Mouse (Mus musculus) thymus, adult 2 months (tissue): Measurements from ENCODE around the gene Apon. TPM values are rescaled to one million over a fixed set of nuclear protein-coding genes. Genes with fewer than 3 reads are reported as not detected.
"Not testable (repeated sequence)": the region's sequence is repeated elsewhere in the genome, so short reads cannot be mapped to it uniquely, and the experiment has no call there.

Experiments
- DNase-seq: peaks from one replicate; pipeline ENCODE4 v3.0.0; 2021
- H3K27ac ChIP-seq: fragments of 200-500 bp; 2 replicates; pipeline ENCODE4 v1.5.1; 2012; ENCODE audit warnings: low read length, control low read depth; ENCODE audit not compliant: control insufficient read depth, insufficient read depth
- H3K27me3 ChIP-seq: fragments of 200-500 bp; 2 replicates; pipeline ENCODE4 v1.6.1; 2012; ENCODE audit warnings: mild to moderate bottlenecking, low read length, moderate library complexity, mixed read lengths; ENCODE audit not compliant: control insufficient read depth, insufficient read depth
- H3K36me3 ChIP-seq: fragments of 200-500 bp; 2 replicates; pipeline ENCODE4 v1.6.1; 2012; ENCODE audit warnings: mild to moderate bottlenecking, low read length, moderate library complexity; ENCODE audit not compliant: control insufficient read depth, insufficient read depth
- H3K4me1 ChIP-seq: fragments of 200-500 bp; replicated peaks from 2 replicates; pipeline ENCODE4 v1.6.1; 2012; ENCODE audit warnings: low read length; ENCODE audit not compliant: control insufficient read depth, insufficient read depth
- H3K4me3 ChIP-seq: fragments of 200-500 bp; 2 replicates; pipeline ENCODE4 v1.5.1; 2012; ENCODE audit warnings: mild to moderate bottlenecking, low read length, control low read depth, moderate library complexity; ENCODE audit not compliant: control insufficient read depth, insufficient read depth
- CTCF ChIP-seq: fragments of 200-500 bp; IDR thresholded peaks from 2 replicates; pipeline ENCODE4 v1.5.1; 2012; ENCODE audit warnings: mild to moderate bottlenecking, control low read depth, low read length, moderate library complexity, borderline replicate concordance; ENCODE audit not compliant: control insufficient read depth, poor library complexity, insufficient read depth; ENCODE audit errors: extremely low read depth
- POLR2A ChIP-seq: fragments of 200-500 bp; IDR thresholded peaks from 2 replicates; pipeline ENCODE4 v1.6.1; 2012; ENCODE audit warnings: mild to moderate bottlenecking, low read length, control low read depth, moderate library complexity; ENCODE audit not compliant: control insufficient read depth, poor library complexity, insufficient read depth; ENCODE audit errors: extremely low read depth
- WGBS: fragments of 180-500 bp; shearing (Covaris S2); methylation state at CpG from one replicate; pipeline ENCODE4 v1.1.7; 2018; 5-methylcytosine and 5-hydroxymethylcytosine counted together
- polyA plus RNA-seq: library from polyadenylated mRNA; depleted of rRNA; stranded (reverse); fragments of >200 nt; gene quantifications from 2 replicates; pipeline ENCODE4 v1.2.3, GENCODE M21; 2012

The Apon gene
- polyA plus RNA-seq, 1 experiment: 0.39 TPM

- WGBS: 83% methylated on average over 31 of the region's 31 CpGs
- peak; percentile 61 for DNase-seq
- Histone ChIP-seq H3K36me3 (peaks cover 64% of the 10 kb centered on the region), H3K4me1 (no peaks in the 10 kb centered on the region), H3K27ac (no peak overlapping the region), H3K4me3 (no peak overlapping the region), H3K27me3 (no peaks in the 10 kb centered on the region)
- TF ChIP-seq POLR2A (no peak), CTCF (peak; percentile 71; the same call in 1 of the 2 replicates)
These were observed 30.0 kb downstream of the Apon start for GRCm38 (mm10) chr10:128283604-128284579.

DNA sequence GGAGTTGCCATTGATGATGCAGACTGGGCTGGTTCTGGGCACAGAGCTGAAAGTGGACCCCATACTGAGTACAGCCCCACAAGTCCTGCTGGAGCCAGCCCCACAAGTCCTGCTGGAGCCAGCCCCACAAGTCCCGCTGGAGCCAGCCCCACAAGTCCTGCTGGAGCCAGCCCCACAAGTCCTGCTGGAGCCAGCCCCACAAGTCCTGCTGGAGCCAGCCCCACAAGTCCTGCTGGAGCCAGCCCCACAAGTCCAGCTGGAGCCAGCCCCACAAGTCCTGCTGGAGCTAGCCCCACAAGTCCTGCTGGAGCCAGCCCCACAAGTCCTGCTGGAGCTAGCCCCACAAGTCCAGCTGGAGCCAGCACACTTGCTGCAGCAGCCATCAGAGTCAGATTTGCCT lies 36.7 kb downstream of the Apon start:
- WGBS: 67% methylated on average over 1 of the region's 1 CpGs
- not testable (repeated sequence) for H3K4me3 ChIP-seq, DNase-seq, H3K27me3 ChIP-seq, H3K4me1 ChIP-seq, H3K27ac ChIP-seq
- H3K36me3 ChIP-seq: peaks cover 34% of the 10 kb centered on the region

DNA sequence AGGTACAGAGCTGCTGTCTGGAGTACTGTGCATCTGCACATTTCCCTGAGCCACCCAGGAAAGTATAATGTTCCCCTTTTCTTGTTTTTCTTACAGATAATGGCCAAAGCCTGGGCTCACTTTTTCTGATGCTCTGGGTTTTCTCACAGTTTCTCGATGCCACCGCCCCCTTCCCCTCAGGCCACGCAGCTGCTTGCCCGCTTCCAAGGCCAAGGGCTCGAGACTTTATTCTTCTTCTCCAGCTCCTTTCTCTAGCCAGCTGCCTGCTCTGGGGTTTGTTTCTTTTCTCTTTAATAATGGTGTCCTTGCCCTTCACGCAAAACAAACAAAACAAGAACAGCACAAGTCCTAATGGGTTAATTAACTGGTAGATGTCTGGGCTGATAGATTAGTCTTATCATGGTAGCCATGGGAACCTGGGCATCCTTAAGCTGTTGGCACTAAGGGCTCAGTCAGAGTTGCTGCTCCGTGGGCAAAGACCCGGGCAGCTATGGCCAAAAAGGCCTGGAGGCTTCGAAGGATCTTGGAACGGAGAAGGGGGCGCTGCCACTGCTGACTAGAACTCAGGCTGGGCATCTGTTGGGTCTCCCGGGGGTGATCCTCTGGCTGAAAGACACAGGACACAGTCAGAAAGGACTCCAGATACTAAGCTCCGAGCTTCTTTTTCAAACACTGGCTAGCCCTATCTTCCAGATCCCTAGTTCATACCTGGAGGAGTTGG lies 42.6 kb downstream of the Apon start:
- H3K4me1 ChIP-seq: no peaks in the 10 kb centered on the region

GRCm38 (mm10) chr10:128297221-128297620 lies 43.3 kb downstream of the Apon start:
- H3K4me3 ChIP-seq: no peak overlapping the region
- 95% methylated on average over 4 of the region's 4 CpGs for WGBS
- no peaks in the 10 kb centered on the region for H3K27me3 ChIP-seq
- H3K36me3 ChIP-seq: peaks cover 5% of the 10 kb centered on the region
- no peak overlapping the region for H3K27ac ChIP-seq
- DNase-seq: no peak
- H3K4me1 ChIP-seq: no peaks in the 10 kb centered on the region
- no peak for TF ChIP-seq CTCF
- no peak for TF ChIP-seq POLR2A

More for the DNA sequence above, 42.6 kb downstream of the Apon start:
- WGBS: 91% methylated on average over 13 of the region's 13 CpGs
- Histone ChIP-seq H3K36me3 (peaks cover 12% of the 10 kb centered on the region), H3K27ac (no peak overlapping the region), H3K4me3 (no peak overlapping the region), H3K27me3 (no peaks in the 10 kb centered on the region)
- no peak for DNase-seq
- TF ChIP-seq CTCF: no peak
- TF ChIP-seq POLR2A: no peak

GRCm38 (mm10) chr10:128297622-128298021 lies 43.7 kb downstream of the Apon start:
- Histone ChIP-seq H3K4me1 (no peaks in the 10 kb centered on the region), H3K27me3 (no peaks in the 10 kb centered on the region), H3K4me3 (no peak overlapping the region), H3K27ac (no peak overlapping the region), H3K36me3 (peaks cover under 1% of the 10 kb centered on the region)
- no peak for DNase-seq
- WGBS: 94% methylated on average over 11 of the region's 11 CpGs
- TF ChIP-seq CTCF (no peak), POLR2A (no peak)

DNA sequence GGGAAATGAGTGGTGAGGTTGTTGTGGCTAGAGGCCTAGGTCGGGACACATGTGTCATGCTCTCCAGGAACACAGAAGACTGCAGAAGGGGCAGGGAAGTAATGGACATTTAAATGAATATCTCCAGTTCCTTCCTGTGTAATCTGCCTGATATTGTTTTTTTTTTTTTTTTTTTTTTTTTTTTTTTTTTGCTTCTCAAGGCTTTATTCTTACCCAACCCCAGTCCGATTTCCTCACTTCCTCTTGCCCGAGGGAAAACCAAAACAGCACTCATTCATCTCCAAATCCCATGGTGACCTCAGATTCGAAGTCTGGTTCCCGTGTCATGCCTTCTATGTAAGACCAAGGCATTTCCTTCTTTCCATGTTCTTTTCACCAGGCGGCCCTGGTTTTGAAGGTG lies 44.3 kb downstream of the Apon start:
- no peak for TF ChIP-seq POLR2A
- TF ChIP-seq CTCF: no peak
- DNase-seq: no peak

GRCm38 (mm10) chr10:128298702-128299171 lies 44.8 kb downstream of the Apon start, which contains the start of gene Il23a:
Il23a (minus strand) TSS chr10:128298752.
- H3K36me3 ChIP-seq: no peaks in the 10 kb centered on the region
- DNase-seq: no peak
- no peak within 1 kb of the TSS for H3K27ac ChIP-seq
- 88% methylated on average over 11 of the region's 11 CpGs for WGBS
- H3K4me3 ChIP-seq: no peak within 1 kb of the TSS
- peaks cover under 1% of the 10 kb centered on the region for H3K4me1 ChIP-seq
- TF ChIP-seq CTCF (no peak), POLR2A (no peak)
- H3K27me3 ChIP-seq: no peaks in the 10 kb centered on the region

More for the DNA sequence above, 44.3 kb downstream of the Apon start:
- no peaks in the 10 kb centered on the region for H3K4me1 ChIP-seq
- 55% methylated on average over 6 of the region's 6 CpGs for whole genome bisulfite sequencing
- H3K4me3 ChIP-seq: no peak overlapping the region
- H3K27me3 ChIP-seq: no peaks in the 10 kb centered on the region
- H3K27ac ChIP-seq: no peak overlapping the region
- H3K36me3 ChIP-seq: no peaks in the 10 kb centered on the region
